Mouse (Mus musculus) heart, postnatal 0 days (tissue): ENCODE results near the gene Rogdi. TPM values are rescaled to one million over a fixed set of nuclear protein-coding genes. Genes with fewer than 3 reads are reported as not detected.

Source experiments
- ATAC-seq: fragments of 200-750 bp; cut with Nextera tagmentation; 2 replicates; pipeline ENCODE4 v1.8.0; 2017; ENCODE audit warnings: low read depth, moderate number of reproducible peaks, moderate library complexity; ENCODE audit not compliant: insufficient read depth
- DNase-seq: peaks from one replicate; pipeline ENCODE4 v3.0.0-alpha.2; 2016; ENCODE audit warnings: low spot score
- H3K27ac ChIP-seq: fragments of 300-500 bp; sonication (generic); 2 replicates; pipeline ENCODE4 v1.5.1; 2014; ENCODE audit warnings: low read depth, mild to moderate bottlenecking
- H3K27me3 ChIP-seq: fragments of 300-500 bp; sonication (generic); 2 replicates; pipeline ENCODE4 v1.6.1; 2014; ENCODE audit warnings: low read length, mixed read lengths; ENCODE audit not compliant: control insufficient read depth, insufficient read depth
- H3K36me3 ChIP-seq: fragments of 300-500 bp; sonication (generic); replicated peaks from 2 replicates; pipeline ENCODE4 v1.6.1; 2014; ENCODE audit warnings: low read length, mixed read lengths; ENCODE audit not compliant: control insufficient read depth, insufficient read depth
- H3K4me1 ChIP-seq: fragments of 300-500 bp; sonication (generic); 2 replicates; pipeline ENCODE4 v1.6.1; 2014; ENCODE audit warnings: antibody characterized with exemption; ENCODE audit not compliant: control insufficient read depth, insufficient read depth
- H3K4me2 ChIP-seq: fragments of 300-500 bp; sonication (generic); 2 replicates; pipeline ENCODE4 v1.6.1; 2014; ENCODE audit warnings: low read depth, mild to moderate bottlenecking, low read length, moderate library complexity
- H3K4me3 ChIP-seq: fragments of 300-500 bp; sonication (generic); 2 replicates; pipeline ENCODE4 v1.5.1; 2014; ENCODE audit warnings: low read depth, low read length
- H3K9ac ChIP-seq: fragments of 300-500 bp; sonication (generic); replicated peaks from 2 replicates; pipeline ENCODE4 v1.6.1; 2014; ENCODE audit warnings: low read depth, low read length, mixed read lengths
- H3K9me3 ChIP-seq: fragments of 300-500 bp; sonication (generic); replicated peaks from 2 replicates; pipeline ENCODE4 v1.6.1; 2016; ENCODE audit warnings: low read length; ENCODE audit not compliant: control insufficient read depth
- CTCF ChIP-seq: IDR thresholded peaks from 2 replicates; pipeline ENCODE4 v1.5.1; 2016; ENCODE audit warnings: antibody characterized with exemption, control low read depth, low read depth
- EP300 ChIP-seq: IDR thresholded peaks from 2 replicates; pipeline ENCODE4 v1.6.1; 2016; ENCODE audit warnings: antibody characterized with exemption, low read depth
- WGBS: fragments of 180-500 bp; shearing (Covaris S2); extraction: QIAGEN DNeasy Blood & Tissue Kit; methylation state at CpG from one replicate; pipeline ENCODE4 v1.1.7; 2014; 5-methylcytosine and 5-hydroxymethylcytosine counted together
- polyA plus RNA-seq: library from polyadenylated mRNA; unstranded; fragments of >200 nt; fragmentation: Nextera tagmentation; extraction: Ambion mirVana; gene quantifications from 2 replicates; pipeline ENCODE4 v1.2.1, GENCODE M21; 2015
- total RNA-seq: library from RNA; depleted of rRNA; stranded (reverse); fragments of >200 nt; gene quantifications from 2 replicates; pipeline ENCODE4 v1.2.3, GENCODE M21; 2014; ENCODE audit warnings: low replicate concordance

The Rogdi gene
- total and polyA plus RNA-seq, 2 experiments from 2014 or later = 34.8 to 37.3 TPM

- peak overlapping the region; percentile 67 for H3K4me2 ChIP-seq
- no peaks in the 10 kb centered on the region for H3K27me3 ChIP-seq
- H3K27ac ChIP-seq = no peak overlapping the region
- H3K4me1 ChIP-seq = 0 out of 2 replicates have a peak, but pooled peaks cover 6% of the 10 kb centered on the region
- no peaks in the 10 kb centered on the region for H3K9me3 ChIP-seq
- TF ChIP-seq CTCF = no peak
- no peak for TF ChIP-seq EP300
- WGBS = 44% methylated on average over 13 of the region's 13 CpGs
- DNase-seq (no peak), ATAC-seq (no peak)
- peak overlapping the region; percentile 71 for H3K4me3 ChIP-seq
- H3K36me3 ChIP-seq = peaks cover 34% of the 10 kb centered on the region
- H3K9ac ChIP-seq = peak overlapping the region; percentile 59; the same call in 1 of the 2 replicates
Measured at GRCm38 (mm10) chr16:5012036-5013005, 1.0 kb downstream of the Rogdi start.

GRCm38 (mm10) chr16:5011285-5011684 lies 2.1 kb downstream of the Rogdi start:
- ATAC-seq = no peak
- 0 out of 2 replicates have a peak, but pooled peaks cover 6% of the 10 kb centered on the region for H3K4me1 ChIP-seq
- peaks cover 24% of the 10 kb centered on the region for H3K36me3 ChIP-seq
- 79% methylated on average over 7 of the region's 7 CpGs for WGBS
- H3K9me3 ChIP-seq = no peaks in the 10 kb centered on the region
- H3K4me3 ChIP-seq = no peak overlapping the region
- no peak overlapping the region for H3K4me2 ChIP-seq
- H3K9ac ChIP-seq = no peak overlapping the region
- no peaks in the 10 kb centered on the region for H3K27me3 ChIP-seq
- DNase-seq = no peak
- no peak overlapping the region for H3K27ac ChIP-seq
- no peak for TF ChIP-seq CTCF
- TF ChIP-seq EP300 = no peak

DNA sequence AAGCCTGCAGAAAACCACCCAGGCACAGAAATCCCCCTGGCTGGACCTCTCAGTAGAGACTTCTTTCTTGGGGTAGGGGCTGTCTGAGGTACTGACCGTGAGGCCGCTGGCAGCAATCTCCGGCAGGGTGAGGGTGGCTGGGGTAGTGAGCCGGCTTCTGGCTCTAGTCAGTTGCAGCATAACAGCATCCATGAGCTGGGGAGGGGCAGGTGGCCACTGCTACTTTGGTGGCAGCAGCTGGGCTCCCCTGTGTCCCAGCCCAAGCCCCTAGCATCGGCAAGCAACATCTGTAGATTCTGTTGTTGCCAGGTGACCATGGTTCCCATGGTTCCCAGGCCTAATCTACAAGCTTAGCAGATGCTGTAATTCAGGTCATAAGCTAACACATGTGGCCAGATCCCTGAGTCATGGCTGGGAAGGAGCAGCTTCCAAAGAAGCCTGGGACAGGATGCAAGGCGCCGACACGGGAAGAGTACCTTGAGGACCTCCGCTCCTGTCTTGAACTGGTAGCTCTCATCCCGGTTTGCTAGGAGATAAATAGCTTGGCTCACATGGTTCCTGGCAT lies 2.9 kb downstream of the Rogdi start:
- TF ChIP-seq EP300 (no peak), CTCF (no peak)
- Histone ChIP-seq H3K36me3 (peaks cover 15% of the 10 kb centered on the region), H3K4me2 (no peak overlapping the region), H3K9ac (no peak overlapping the region), H3K27ac (no peak overlapping the region), H3K27me3 (no peaks in the 10 kb centered on the region), H3K4me3 (no peak overlapping the region), H3K9me3 (no peaks in the 10 kb centered on the region), H3K4me1 (0 out of 2 replicates have a peak, but pooled peaks cover 6% of the 10 kb centered on the region)
- WGBS = 90% methylated on average over 10 of the region's 10 CpGs
- DNase-seq (no peak), ATAC-seq (no peak)

DNA sequence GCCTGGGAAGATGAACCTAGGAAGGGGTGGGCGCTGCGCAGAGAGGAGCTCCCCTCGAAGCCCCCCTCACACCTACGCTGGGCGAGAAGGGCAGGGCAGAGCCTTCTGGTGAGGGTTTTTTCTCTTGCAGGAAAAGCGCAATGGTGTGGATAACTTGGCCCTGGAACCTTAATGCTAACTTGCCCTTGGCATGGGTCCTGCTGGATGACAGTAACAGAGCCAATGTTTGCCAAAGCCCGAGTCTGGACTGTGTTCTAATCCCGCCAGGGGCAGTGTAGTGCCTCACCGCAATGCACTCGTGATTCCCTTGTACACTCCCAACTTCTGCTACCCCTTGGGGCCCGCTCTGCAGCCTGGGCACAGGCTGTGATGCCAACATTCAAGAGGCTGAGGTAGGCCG lies 5.3 kb downstream of the Rogdi start:
- Histone ChIP-seq H3K4me3 (no peak overlapping the region), H3K4me2 (no peak overlapping the region), H3K9me3 (no peaks in the 10 kb centered on the region), H3K36me3 (0 out of 2 replicates have a peak, but pooled peaks cover 5% of the 10 kb centered on the region), H3K27ac (no peak overlapping the region), H3K9ac (no peak overlapping the region), H3K27me3 (no peaks in the 10 kb centered on the region), H3K4me1 (0 out of 2 replicates have a peak, but pooled peaks cover 6% of the 10 kb centered on the region)
- 84% methylated on average over 12 of the region's 12 CpGs for WGBS
- TF ChIP-seq CTCF (no peak), EP300 (no peak)
- DNase-seq = no peak
- ATAC-seq = no peak

DNA sequence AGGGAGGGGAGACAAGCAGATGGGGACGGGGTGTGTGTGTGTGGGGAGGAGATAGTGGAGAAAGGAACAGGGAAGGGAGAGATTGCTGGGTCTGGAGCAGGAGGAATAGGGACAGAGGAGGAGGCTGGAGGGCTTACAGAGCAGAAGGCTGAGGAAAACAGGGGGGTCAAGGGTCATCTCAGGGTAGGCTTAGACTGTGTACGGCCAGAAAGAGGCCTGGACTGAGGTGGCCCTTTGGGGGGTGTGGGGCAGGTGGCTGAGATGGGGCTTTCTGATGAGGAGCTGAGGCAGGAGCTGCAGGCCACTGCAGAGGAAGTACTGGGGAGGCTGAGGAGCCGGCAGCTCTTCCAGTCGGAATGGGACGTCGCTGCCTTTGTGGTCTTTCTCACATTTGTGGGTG lies 5.9 kb downstream of the Rogdi start:
- no peak overlapping the region for H3K9ac ChIP-seq
- 72% methylated on average over 6 of the region's 6 CpGs for WGBS
- no peak for ATAC-seq

More for the DNA sequence above, 5.9 kb downstream of the Rogdi start:
- no peak overlapping the region for H3K4me3 ChIP-seq
- TF ChIP-seq CTCF (no peak), EP300 (no peak)
- no peak for DNase-seq
- 0 out of 2 replicates have a peak, but pooled peaks cover 3% of the 10 kb centered on the region for H3K4me1 ChIP-seq
- H3K4me2 ChIP-seq = no peak overlapping the region
- H3K9me3 ChIP-seq = no peaks in the 10 kb centered on the region
- 0 out of 2 replicates have a peak, but pooled peaks cover 5% of the 10 kb centered on the region for H3K36me3 ChIP-seq
- H3K27ac ChIP-seq = no peak overlapping the region
- no peaks in the 10 kb centered on the region for H3K27me3 ChIP-seq
